Mouse (Mus musculus) erythroblast, embryonic 14.5 days (primary cell): Measurements from ENCODE around the gene Hrh3.

Source experiments
- GATA1 ChIP-seq: IDR thresholded peaks from 2 replicates; pipeline ENCODE4 v1.6.1; 2012; ENCODE audit warnings: low read length, inconsistent platforms, mixed read lengths
- TAL1 ChIP-seq: IDR thresholded peaks from 3 replicates; pipeline ENCODE4 v1.6.1; 2012; ENCODE audit warnings: low read length, inconsistent platforms, mixed read lengths

- TF ChIP-seq TAL1, result no peak
- no peak for TF ChIP-seq GATA1
Measured at GRCm38 (mm10) chr2:180095711-180096110, 8.6 kb downstream of the Hrh3 start.
